Mouse (Mus musculus) G1E (cell line): ENCODE measurements around the gene Gm42878.

ENCODE experiments used
- POLR2AphosphoS5 ChIP-seq: IDR thresholded peaks from 2 replicates; pipeline ENCODE4 v1.6.1; 2012; ENCODE audit warnings: low read depth, low read length, inconsistent platforms; ENCODE audit not compliant: insufficient replicate concordance
- TAL1 ChIP-seq: conservative IDR thresholded peaks from 2 replicates; pipeline ENCODE4 v1.6.1; 2012; ENCODE audit warnings: low read depth, low read length, inconsistent platforms, mixed read lengths

DNA sequence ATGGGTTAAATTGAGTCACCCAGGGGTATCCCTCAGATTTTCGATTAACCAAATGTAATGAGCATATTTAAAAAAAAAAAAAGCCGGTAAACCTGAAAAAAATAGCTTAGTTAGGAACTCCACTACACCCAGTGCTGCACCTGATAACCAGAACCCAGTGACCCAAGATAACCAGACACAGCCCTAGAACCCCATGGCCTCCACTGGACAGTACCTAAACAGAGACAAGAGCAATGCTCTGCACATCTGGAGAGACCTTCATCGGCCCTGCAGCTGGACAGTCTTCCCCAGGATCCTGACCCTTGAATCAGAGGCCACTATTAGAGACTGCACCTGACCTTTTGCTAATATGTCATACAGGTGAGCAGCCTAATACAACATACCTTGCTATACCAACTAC lies 1.8 kb upstream of the Gm42878 start:
- TF ChIP-seq POLR2AphosphoS5 (no peak), TAL1 (no peak)
